Mouse (Mus musculus) ES-E14 (cell line): ENCODE measurements around the gene Eif4e1b. TPM values are rescaled to one million over a fixed set of nuclear protein-coding genes. Genes with fewer than 3 reads are reported as not detected.

Source experiments
- DNase-seq: peaks from one replicate; pipeline ENCODE4 v3.0.0-alpha.2; 2013; ENCODE audit warnings: low read depth, low spot score
- H3K27ac ChIP-seq: 2 replicates; pipeline ENCODE4 v1.5.1; 2012; ENCODE audit warnings: low read depth, mild to moderate bottlenecking, low read length, moderate library complexity, mixed read lengths; ENCODE audit not compliant: poor library complexity, insufficient read depth, severe bottlenecking
- H3K36me3 ChIP-seq: 2 replicates; pipeline ENCODE4 v1.6.1; 2012; ENCODE audit warnings: mild to moderate bottlenecking, low read length, moderate library complexity, mixed read lengths; ENCODE audit not compliant: control insufficient read depth, poor library complexity, insufficient read depth, severe bottlenecking
- H3K4me1 ChIP-seq, 2 experiments: fragments of 150-350 bp in 1 of 2; sonication (generic) in 1 of 2; 2 replicates each; pipeline ENCODE4 v1.6.1; 2012; ENCODE audit warnings: low read length in 2 of 2, mild to moderate bottlenecking in 1 of 2, mixed read lengths in 1 of 2; ENCODE audit not compliant: control insufficient read depth in 2 of 2, insufficient read depth in 2 of 2, poor library complexity in 1 of 2
- H3K4me3 ChIP-seq, 2 experiments: fragments of 150-350 bp in 1 of 2; sonication (generic) in 1 of 2; 2 replicates each; pipeline ENCODE4 v1.5.1; 2012; ENCODE audit warnings: low read length in 2 of 2, low read depth in 1 of 2, mild to moderate bottlenecking in 1 of 2, mixed read lengths in 1 of 2; ENCODE audit not compliant: insufficient read depth in 1 of 2, poor library complexity in 1 of 2, severe bottlenecking in 1 of 2
- H3K9ac ChIP-seq: 2 replicates; pipeline ENCODE4 v1.6.1; 2012; ENCODE audit warnings: low read depth, mild to moderate bottlenecking, low read length, mixed read lengths; ENCODE audit not compliant: poor library complexity, insufficient read depth, severe bottlenecking
- H3K9me3 ChIP-seq: fragments of 150-350 bp; sonication (generic); 2 replicates; pipeline ENCODE4 v1.6.1; 2012; ENCODE audit warnings: low read depth, mild to moderate bottlenecking, low read length; ENCODE audit not compliant: control insufficient read depth, insufficient read depth
- CHD2 ChIP-seq: IDR thresholded peaks from 2 replicates; pipeline ENCODE4 v1.6.1; 2014; ENCODE audit warnings: mild to moderate bottlenecking, low read depth, low read length, inconsistent platforms
- HCFC1 ChIP-seq: IDR thresholded peaks from 2 replicates; pipeline ENCODE4 v1.6.1; 2012; ENCODE audit warnings: low read length, inconsistent platforms, borderline replicate concordance; ENCODE audit not compliant: insufficient read depth
- MAFK ChIP-seq: IDR thresholded peaks from 2 replicates; pipeline ENCODE4 v1.6.1; 2014; ENCODE audit warnings: mild to moderate bottlenecking, low read depth, low read length, inconsistent platforms; ENCODE audit not compliant: insufficient read depth
- ZC3H11A ChIP-seq: IDR thresholded peaks from 2 replicates; pipeline ENCODE4 v1.6.1; 2012; ENCODE audit warnings: low read depth, mild to moderate bottlenecking, inconsistent platforms, low read length, borderline replicate concordance
- ZNF384 ChIP-seq: IDR thresholded peaks from 2 replicates; pipeline ENCODE4 v1.6.1; 2012; ENCODE audit warnings: low read depth, low read length, inconsistent platforms
- in situ Hi-C, 2 experiments: fragments of 600-800 bp; cut with MboI; formaldehyde crosslinking; loops; one replicate each; pipeline ENCODE4 v1.15.1; 2025; ENCODE audit warnings: low sequenced_read_pairs in 2 of 2, inconsistent platforms in 1 of 2; ENCODE audit not compliant: unreplicated experiment in 2 of 2
- total RNA-seq: library from RNA; depleted of rRNA; stranded (reverse); fragments of 300-350 nt; gene quantifications from 2 replicates; pipeline ENCODE4 v1.2.3, GENCODE M21; 2012

Eif4e1b gene
- total RNA-seq, 1 experiment, result 0.54 TPM

GRCm38 (mm10) chr13:54827992-54828391 lies 44.2 kb downstream of the Eif4e1b start:
- TF ChIP-seq ZNF384 (no peak), ZC3H11A (no peak)
- H3K9ac ChIP-seq, result no peak overlapping the region
- DNase-seq, result no peak
- H3K4me1 ChIP-seq, result peaks cover 3 to 12% of the 10 kb centered on the region in 2 experiments; a peak in 3 of 4 replicates
- no peaks in the 10 kb centered on the region for H3K9me3 ChIP-seq
- H3K4me3 ChIP-seq, result no peak overlapping the region
- no peaks in the 10 kb centered on the region for H3K36me3 ChIP-seq
- no peak overlapping the region for H3K27ac ChIP-seq
- in situ Hi-C loops, result no loop called here

- in situ Hi-C loops, result no loop called here
- no peaks in the 10 kb centered on the region for H3K36me3 ChIP-seq
- no peaks in the 10 kb centered on the region for H3K9me3 ChIP-seq
- no peak overlapping the region for H3K9ac ChIP-seq
- TF ChIP-seq ZNF384, result no peak
- no peak for TF ChIP-seq MAFK
- no peak for TF ChIP-seq CHD2
- TF ChIP-seq HCFC1, result no peak
- no peak for TF ChIP-seq ZC3H11A
- no peak overlapping the region for H3K4me3 ChIP-seq
- H3K4me1 ChIP-seq, result peaks cover 3 to 11% of the 10 kb centered on the region in 2 experiments; a peak in 3 of 4 replicates
- H3K27ac ChIP-seq, result no peak overlapping the region
- peak; percentile 40 for DNase-seq
Measured at GRCm38 (mm10) chr13:54828508-54828907, 44.7 kb downstream of the Eif4e1b start.

GRCm38 (mm10) chr13:54829450-54829849 lies 45.7 kb downstream of the Eif4e1b start:
- Histone ChIP-seq H3K27ac (no peak overlapping the region), H3K4me3 (no peak overlapping the region), H3K9me3 (no peaks in the 10 kb centered on the region), H3K4me1 (peaks cover 3 to 9% of the 10 kb centered on the region in 2 experiments; a peak in 3 of 4 replicates), H3K9ac (no peak overlapping the region), H3K36me3 (no peaks in the 10 kb centered on the region)
- DNase-seq, result no peak
- in situ Hi-C loops, result no loop called here
- no peak for TF ChIP-seq ZNF384
- TF ChIP-seq HCFC1, result no peak
- TF ChIP-seq ZC3H11A, result no peak
- no peak for TF ChIP-seq MAFK
- no peak for TF ChIP-seq CHD2

- H3K36me3 ChIP-seq, result no peaks in the 10 kb centered on the region
- H3K9ac ChIP-seq, result no peak overlapping the region
- no peaks in the 10 kb centered on the region for H3K9me3 ChIP-seq
- no peak for DNase-seq
- no peak overlapping the region for H3K27ac ChIP-seq
- in situ Hi-C loops, result no loop called here
- H3K4me3 ChIP-seq, result no peak overlapping the region
- H3K4me1 ChIP-seq, result peaks cover 0 to 8% of the 10 kb centered on the region in 2 experiments; a peak in 2 of 4 replicates
- TF ChIP-seq ZNF384, result no peak
Measured at GRCm38 (mm10) chr13:54836351-54837030, 52.7 kb downstream of the Eif4e1b start.

- no peak for DNase-seq
Measured at GRCm38 (mm10) chr13:54837061-54837460, 53.3 kb downstream of the Eif4e1b start.

More at GRCm38 (mm10) chr13:54837061-54837460, 53.3 kb downstream of the Eif4e1b start:
- Histone ChIP-seq H3K9ac (no peak overlapping the region), H3K4me3 (no peak overlapping the region), H3K4me1 (peaks cover 0 to 8% of the 10 kb centered on the region in 2 experiments; a peak in 2 of 4 replicates), H3K9me3 (no peaks in the 10 kb centered on the region), H3K27ac (no peak overlapping the region), H3K36me3 (no peaks in the 10 kb centered on the region)
- no peak for TF ChIP-seq CHD2
- TF ChIP-seq ZC3H11A, result no peak
- no peak for TF ChIP-seq MAFK
- TF ChIP-seq ZNF384, result no peak
- no peak for TF ChIP-seq HCFC1
- in situ Hi-C loops, result no loop called here
